Mouse (Mus musculus) heart, embryonic 12.5 days (tissue): ENCODE data around the gene Sh3gl3. TPM values are rescaled to one million over a fixed set of nuclear protein-coding genes. Genes with fewer than 3 reads are reported as not detected.
A peak's percentile ranks its signal among the peaks of the same experiment; 100 is the strongest.

Experiments used
- ATAC-seq: fragments of 200-750 bp; cut with Nextera tagmentation; 2 replicates; pipeline ENCODE4 v1.8.0; 2017; ENCODE audit warnings: moderate TSS enrichment, moderate library complexity; ENCODE audit not compliant: insufficient number of reproducible peaks, low FRiP score
- H3K27ac ChIP-seq: fragments of 300-500 bp; sonication (generic); 2 replicates; pipeline ENCODE4 v1.5.1; 2016; ENCODE audit warnings: mild to moderate bottlenecking, moderate library complexity; ENCODE audit not compliant: poor library complexity, severe bottlenecking
- H3K27me3 ChIP-seq: fragments of 300-500 bp; sonication (generic); replicated peaks from 2 replicates; pipeline ENCODE4 v1.6.1; 2016; ENCODE audit warnings: mild to moderate bottlenecking, moderate library complexity
- H3K36me3 ChIP-seq: fragments of 300-500 bp; sonication (generic); 2 replicates; pipeline ENCODE4 v1.6.1; 2016; ENCODE audit warnings: mild to moderate bottlenecking, moderate library complexity
- H3K4me1 ChIP-seq: fragments of 300-500 bp; sonication (generic); replicated peaks from 2 replicates; pipeline ENCODE4 v1.6.1; 2016; ENCODE audit warnings: mild to moderate bottlenecking
- H3K4me2 ChIP-seq: fragments of 300-500 bp; sonication (generic); 2 replicates; pipeline ENCODE4 v1.6.1; 2016; ENCODE audit warnings: mild to moderate bottlenecking, moderate library complexity
- H3K4me3 ChIP-seq: fragments of 300-500 bp; sonication (generic); 2 replicates; pipeline ENCODE4 v1.5.1; 2016; ENCODE audit warnings: mild to moderate bottlenecking
- H3K9ac ChIP-seq: fragments of 300-500 bp; sonication (generic); 2 replicates; pipeline ENCODE4 v1.6.1; 2016; ENCODE audit warnings: mild to moderate bottlenecking, moderate library complexity
- H3K9me3 ChIP-seq: fragments of 300-500 bp; sonication (generic); replicated peaks from 2 replicates; pipeline ENCODE4 v1.6.1; 2016; ENCODE audit warnings: mild to moderate bottlenecking, moderate library complexity
- WGBS: fragments of 180-500 bp; shearing (Covaris S2); methylation state at CpG from one replicate; pipeline ENCODE4 v1.1.7; 2016; 5-methylcytosine and 5-hydroxymethylcytosine counted together
- polyA plus RNA-seq: library from polyadenylated mRNA; unstranded; fragments of >200 nt; fragmentation: Nextera tagmentation; extraction: Ambion mirVana; gene quantifications from 2 replicates; pipeline ENCODE4 v1.2.1, GENCODE M21; 2016

The Sh3gl3 gene
- polyA plus RNA-seq, 1 experiment from 2014 or later: 6.4 TPM

- H3K4me3 ChIP-seq: peak within 1 kb of the TSS; percentile 66
- ATAC-seq: peak; percentile 59
- H3K4me1 ChIP-seq: peaks cover 17% of the 10 kb centered on the region
- under 1% methylated on average over 92 of the region's 95 CpGs for WGBS
- H3K9me3 ChIP-seq: no peaks in the 10 kb centered on the region
- peaks cover 69% of the 10 kb centered on the region for H3K27me3 ChIP-seq
- no peak within 1 kb of the TSS for H3K27ac ChIP-seq
- peak within 1 kb of the TSS; percentile 42 for H3K9ac ChIP-seq
- H3K4me2 ChIP-seq: peak within 1 kb of the TSS; percentile 91
- no peaks in the 10 kb centered on the region for H3K36me3 ChIP-seq
Measured at GRCm38 (mm10) chr7:82335211-82336121, 161.8 kb downstream of the Sh3gl3 start, which contains the start of gene Adamtsl3. Gene Adamtsl3 (plus strand): TSS chr7:82335694.

GRCm38 (mm10) chr7:82336132-82336531, 162.5 kb downstream of the Sh3gl3 start:
- Histone ChIP-seq H3K4me3 (peak overlapping the region; percentile 66), H3K4me2 (peak overlapping the region; percentile 91), H3K27ac (no peak overlapping the region), H3K36me3 (no peaks in the 10 kb centered on the region), H3K9me3 (no peaks in the 10 kb centered on the region), H3K27me3 (peaks cover 66% of the 10 kb centered on the region), H3K4me1 (peaks cover 17% of the 10 kb centered on the region), H3K9ac (peak overlapping the region; percentile 42)
- ATAC-seq: no peak; the same call in 1 of the 2 replicates
- WGBS: under 1% methylated on average over 34 of the region's 34 CpGs

GRCm38 (mm10) chr7:82338121-82338520, 164.5 kb downstream of the Sh3gl3 start:
- ATAC-seq: no peak
- Histone ChIP-seq H3K9ac (no peak overlapping the region), H3K27ac (no peak overlapping the region), H3K9me3 (no peaks in the 10 kb centered on the region), H3K36me3 (no peaks in the 10 kb centered on the region), H3K4me2 (no peak overlapping the region), H3K4me1 (peaks cover 20% of the 10 kb centered on the region), H3K27me3 (peaks cover 60% of the 10 kb centered on the region), H3K4me3 (no peak overlapping the region)
- WGBS: 82% methylated on average over 9 of the region's 9 CpGs

GRCm38 (mm10) chr7:82338532-82338931, 164.9 kb downstream of the Sh3gl3 start:
- ATAC-seq: no peak
- no peak overlapping the region for H3K9ac ChIP-seq
- H3K4me1 ChIP-seq: peaks cover 20% of the 10 kb centered on the region
- H3K4me3 ChIP-seq: no peak overlapping the region
- no peaks in the 10 kb centered on the region for H3K9me3 ChIP-seq
- H3K4me2 ChIP-seq: no peak overlapping the region
- H3K36me3 ChIP-seq: no peaks in the 10 kb centered on the region
- H3K27ac ChIP-seq: no peak overlapping the region
- 77% methylated on average over 4 of the region's 4 CpGs for WGBS
- H3K27me3 ChIP-seq: peaks cover 56% of the 10 kb centered on the region

GRCm38 (mm10) chr7:82339214-82339613, 165.6 kb downstream of the Sh3gl3 start:
- no peak overlapping the region for H3K4me3 ChIP-seq
- ATAC-seq: no peak
- WGBS: 42% methylated on average over 3 of the region's 3 CpGs
- peaks cover 20% of the 10 kb centered on the region for H3K4me1 ChIP-seq
- no peak overlapping the region for H3K27ac ChIP-seq
- no peaks in the 10 kb centered on the region for H3K9me3 ChIP-seq
- no peak overlapping the region for H3K9ac ChIP-seq
- H3K27me3 ChIP-seq: peaks cover 49% of the 10 kb centered on the region
- no peak overlapping the region for H3K4me2 ChIP-seq
- H3K36me3 ChIP-seq: no peaks in the 10 kb centered on the region

- Histone ChIP-seq H3K4me2 (no peak overlapping the region), H3K36me3 (no peaks in the 10 kb centered on the region), H3K27ac (no peak overlapping the region), H3K4me3 (no peak overlapping the region), H3K27me3 (peaks cover 27% of the 10 kb centered on the region), H3K4me1 (peaks cover 5% of the 10 kb centered on the region; the same call in 1 of the 2 replicates), H3K9ac (no peak overlapping the region), H3K9me3 (no peaks in the 10 kb centered on the region)
- no peak for ATAC-seq
- WGBS: 33% methylated on average over 8 of the region's 8 CpGs
Measured at GRCm38 (mm10) chr7:82341476-82341875, 167.8 kb downstream of the Sh3gl3 start.

GRCm38 (mm10) chr7:82346706-82347105, 173.1 kb downstream of the Sh3gl3 start:
- H3K27ac ChIP-seq: no peak overlapping the region
- no peaks in the 10 kb centered on the region for H3K9me3 ChIP-seq
- H3K27me3 ChIP-seq: no peaks in the 10 kb centered on the region
- H3K4me1 ChIP-seq: no peaks in the 10 kb centered on the region
- no peak for ATAC-seq
- no peaks in the 10 kb centered on the region for H3K36me3 ChIP-seq
- H3K9ac ChIP-seq: no peak overlapping the region
- 69% methylated on average over 2 of the region's 2 CpGs for WGBS
- H3K4me2 ChIP-seq: no peak overlapping the region
- no peak overlapping the region for H3K4me3 ChIP-seq

- H3K36me3 ChIP-seq: no peaks in the 10 kb centered on the region
- H3K27ac ChIP-seq: no peak overlapping the region
- ATAC-seq: no peak
Measured at GRCm38 (mm10) chr7:82349796-82350195, 176.2 kb downstream of the Sh3gl3 start.

GRCm38 (mm10) chr7:82350421-82350820, 176.8 kb downstream of the Sh3gl3 start:
- no peak overlapping the region for H3K27ac ChIP-seq
- H3K4me1 ChIP-seq: no peaks in the 10 kb centered on the region
- no peak for ATAC-seq
- H3K4me2 ChIP-seq: no peak overlapping the region
- no peaks in the 10 kb centered on the region for H3K9me3 ChIP-seq
- H3K36me3 ChIP-seq: no peaks in the 10 kb centered on the region
- H3K27me3 ChIP-seq: no peaks in the 10 kb centered on the region
- 73% methylated on average over 3 of the region's 3 CpGs for WGBS
- no peak overlapping the region for H3K9ac ChIP-seq
- H3K4me3 ChIP-seq: no peak overlapping the region

More at GRCm38 (mm10) chr7:82349796-82350195, 176.2 kb downstream of the Sh3gl3 start:
- H3K9me3 ChIP-seq: no peaks in the 10 kb centered on the region
- H3K27me3 ChIP-seq: no peaks in the 10 kb centered on the region
- WGBS: 81% methylated on average over 7 of the region's 7 CpGs
- no peaks in the 10 kb centered on the region for H3K4me1 ChIP-seq
- no peak overlapping the region for H3K4me3 ChIP-seq
- H3K9ac ChIP-seq: no peak overlapping the region
- no peak overlapping the region for H3K4me2 ChIP-seq
